Mouse (Mus musculus): ENCODE measurements around the gene Sag.
A peak's percentile ranks its signal among the peaks of the same experiment; 100 is the strongest.
"Not testable (repeated sequence)": the region's sequence is repeated elsewhere in the genome, so short reads cannot be mapped to it uniquely, and the experiment has no call there.

Gene Sag

DNA sequence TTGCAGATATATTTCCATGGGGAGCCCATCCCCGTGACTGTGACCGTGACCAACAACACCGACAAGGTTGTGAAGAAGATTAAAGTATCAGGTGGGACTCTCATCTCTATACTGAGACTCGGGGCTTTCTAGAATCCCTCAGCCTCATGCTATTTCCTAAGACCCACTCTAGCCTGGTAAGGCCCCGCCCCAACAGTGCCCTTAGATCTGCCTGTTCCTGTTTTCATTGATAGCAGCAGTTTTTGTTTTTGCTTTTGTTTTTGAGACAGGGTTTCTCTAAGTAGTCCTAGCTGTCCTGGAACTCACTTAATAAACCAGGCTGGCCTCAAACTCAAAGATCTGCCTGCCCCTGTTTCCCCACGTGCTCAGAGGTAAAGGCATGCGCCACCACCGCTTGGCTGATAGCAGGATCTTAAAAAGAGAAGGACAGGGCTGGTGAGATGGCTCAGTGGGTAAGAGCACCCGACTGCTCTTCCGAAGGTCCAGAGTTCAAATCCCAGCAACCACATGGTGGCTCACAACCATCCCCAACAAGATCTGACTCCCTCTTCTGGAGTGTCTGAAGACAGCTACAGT lies 21.0 kb downstream of the Sag start:
- no peak for DNase-seq (ENCODE audit: low read depth, low spot score)

GRCm38 (mm10) chr1:87825281-87825680 lies 21.8 kb downstream of the Sag start:
- peak; percentile 35 for DNase-seq (ENCODE audit: low read depth, low spot score)

DNA sequence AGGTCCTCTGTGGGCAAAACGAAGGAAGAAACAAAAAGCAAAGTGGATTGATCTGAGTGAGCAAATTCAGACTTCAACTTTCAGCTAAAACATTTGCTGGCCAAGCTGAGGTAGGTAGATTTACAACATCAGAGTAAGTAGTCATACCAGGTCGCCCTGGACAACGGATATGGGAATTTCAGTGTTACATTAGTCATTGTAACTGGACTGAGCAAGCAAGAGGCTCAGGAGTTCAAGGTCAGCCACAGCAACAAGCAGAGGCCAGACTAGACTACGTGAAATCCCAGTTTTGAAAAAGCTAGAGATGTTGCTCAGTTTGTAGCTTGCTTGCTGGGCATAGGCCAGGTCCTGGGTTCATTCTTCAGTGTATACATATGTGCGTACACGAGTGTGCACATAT lies 22.5 kb downstream of the Sag start:
- no peak for DNase-seq (ENCODE audit: low read depth, low spot score)

GRCm38 (mm10) chr1:87826474-87826873 lies 23.0 kb downstream of the Sag start:
- no peak for DNase-seq (ENCODE audit: low read depth, low spot score)

DNA sequence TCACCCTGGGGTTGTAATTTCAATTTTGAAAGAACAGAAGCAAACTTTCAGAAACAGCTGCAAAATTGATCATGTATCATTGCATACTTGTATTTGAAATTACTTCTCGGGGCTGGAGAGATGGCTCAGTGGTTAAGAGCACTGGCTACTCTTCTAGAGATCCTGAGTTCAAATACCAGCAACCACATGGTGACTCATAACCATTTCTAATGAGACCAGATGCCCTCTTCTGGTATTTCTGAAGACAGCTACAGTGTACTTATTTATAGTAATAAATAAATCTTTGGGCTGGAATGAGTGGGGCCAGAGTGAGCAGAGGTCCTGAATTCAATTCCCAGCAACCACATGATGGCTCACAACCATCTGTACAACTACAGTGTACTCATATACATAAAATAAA lies 24.0 kb downstream of the Sag start:
- DNase-seq (ENCODE audit: low read depth, low spot score): not testable (repeated sequence)

DNA sequence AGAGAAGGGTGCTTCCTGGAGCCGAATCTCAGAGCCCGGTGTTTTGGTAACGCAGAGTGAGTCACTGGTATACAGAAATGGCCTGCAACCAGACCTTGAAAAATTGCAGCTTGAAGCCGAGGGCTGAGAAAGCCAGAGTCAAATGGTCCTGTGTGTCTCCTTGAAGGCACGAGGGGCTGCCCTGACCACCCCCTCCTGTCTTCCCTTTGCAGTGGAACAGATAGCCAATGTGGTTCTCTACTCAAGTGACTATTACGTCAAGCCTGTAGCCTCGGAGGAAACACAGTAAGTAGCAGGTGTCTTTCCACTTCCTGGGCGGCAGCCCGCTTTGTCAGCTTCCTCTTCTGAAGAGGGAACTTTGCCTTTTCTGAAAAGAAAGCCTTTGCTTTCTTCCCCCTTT lies 24.7 kb downstream of the Sag start:
- no peak for DNase-seq (ENCODE audit: low read depth, low spot score)

- DNase-seq (ENCODE audit: low read depth, low spot score): no peak
These were observed 25.6 kb downstream of the Sag start for GRCm38 (mm10) chr1:87828926-87829580.

GRCm38 (mm10) chr1:87829621-87830211 lies 26.2 kb downstream of the Sag start:
- no peak for DNase-seq (ENCODE audit: low read depth, low spot score)

GRCm38 (mm10) chr1:87836453-87836852 lies 33.0 kb downstream of the Sag start:
- no peak for DNase-seq (ENCODE audit: low read depth, low spot score)

- no peak for DNase-seq (ENCODE audit: low read depth, low spot score)
These were observed 33.5 kb downstream of the Sag start for GRCm38 (mm10) chr1:87837018-87837417.

GRCm38 (mm10) chr1:87840411-87841208 lies 37.1 kb downstream of the Sag start:
- DNase-seq (ENCODE audit: low read depth, low spot score): no peak

GRCm38 (mm10) chr1:87846801-87847474 lies 43.5 kb downstream of the Sag start:
- no peak for DNase-seq (ENCODE audit: low read depth, low spot score)

DNA sequence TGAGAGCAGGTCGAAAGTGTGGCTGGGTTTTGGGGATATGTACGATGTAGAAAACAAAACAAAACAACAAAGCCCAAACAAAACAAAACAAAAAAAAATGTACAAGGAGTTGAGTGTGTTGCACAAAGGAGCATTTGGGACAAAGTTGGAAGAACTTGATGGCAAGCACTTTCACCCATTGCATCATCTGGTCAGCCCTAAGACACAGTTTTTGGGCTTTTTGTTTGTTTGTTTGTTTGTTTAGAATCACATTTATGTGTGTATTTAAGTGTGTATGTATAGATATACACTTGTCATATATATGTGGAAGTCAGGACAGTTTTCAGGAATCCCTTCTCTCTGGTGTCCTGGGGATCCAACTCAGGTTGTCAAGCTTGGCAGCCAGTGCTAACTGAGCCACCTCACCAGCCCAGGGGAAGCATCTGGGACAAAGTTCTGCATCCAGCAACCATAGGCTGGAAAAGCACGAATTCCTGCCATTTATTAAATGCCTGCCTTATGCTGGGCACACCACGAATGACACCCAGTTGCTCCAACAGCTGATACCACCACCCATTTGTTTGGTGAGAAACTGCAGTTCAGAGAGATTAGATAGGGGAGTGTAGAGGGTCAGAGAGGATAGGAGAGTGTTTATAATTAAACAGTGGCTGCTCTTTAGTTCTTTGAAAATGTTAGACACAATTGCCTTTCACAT lies 44.1 kb downstream of the Sag start:
- DNase-seq (ENCODE audit: low read depth, low spot score): no peak

- no peak for DNase-seq (ENCODE audit: low read depth, low spot score)
These were observed 44.9 kb downstream of the Sag start for GRCm38 (mm10) chr1:87848237-87848996.

DNA sequence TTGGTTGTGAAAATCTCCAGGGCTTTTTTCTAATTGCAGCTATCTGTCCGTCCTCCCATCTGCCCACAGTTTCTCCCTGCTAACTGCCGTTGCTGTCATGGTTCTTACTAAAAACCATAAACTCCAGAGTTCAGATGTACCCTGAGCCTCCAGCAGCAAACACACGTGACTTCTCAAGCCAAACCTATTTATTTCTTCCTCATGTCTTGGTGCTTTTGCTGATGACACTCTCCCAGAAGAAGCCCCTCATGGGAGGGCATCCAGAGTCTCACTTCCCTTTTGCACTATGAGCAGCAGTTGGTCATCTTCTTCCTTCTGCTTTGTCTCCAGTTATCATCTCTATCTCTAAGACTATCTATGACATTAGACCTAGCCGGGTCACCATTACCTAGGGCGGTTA lies 45.8 kb downstream of the Sag start:
- DNase-seq (ENCODE audit: low read depth, low spot score): no peak

- DNase-seq (ENCODE audit: low read depth, low spot score): no peak
These were observed 47.9 kb downstream of the Sag start for GRCm38 (mm10) chr1:87851344-87851743.

- no peak for DNase-seq (ENCODE audit: low read depth, low spot score)
These were observed 48.8 kb downstream of the Sag start for GRCm38 (mm10) chr1:87852081-87852790.

DNA sequence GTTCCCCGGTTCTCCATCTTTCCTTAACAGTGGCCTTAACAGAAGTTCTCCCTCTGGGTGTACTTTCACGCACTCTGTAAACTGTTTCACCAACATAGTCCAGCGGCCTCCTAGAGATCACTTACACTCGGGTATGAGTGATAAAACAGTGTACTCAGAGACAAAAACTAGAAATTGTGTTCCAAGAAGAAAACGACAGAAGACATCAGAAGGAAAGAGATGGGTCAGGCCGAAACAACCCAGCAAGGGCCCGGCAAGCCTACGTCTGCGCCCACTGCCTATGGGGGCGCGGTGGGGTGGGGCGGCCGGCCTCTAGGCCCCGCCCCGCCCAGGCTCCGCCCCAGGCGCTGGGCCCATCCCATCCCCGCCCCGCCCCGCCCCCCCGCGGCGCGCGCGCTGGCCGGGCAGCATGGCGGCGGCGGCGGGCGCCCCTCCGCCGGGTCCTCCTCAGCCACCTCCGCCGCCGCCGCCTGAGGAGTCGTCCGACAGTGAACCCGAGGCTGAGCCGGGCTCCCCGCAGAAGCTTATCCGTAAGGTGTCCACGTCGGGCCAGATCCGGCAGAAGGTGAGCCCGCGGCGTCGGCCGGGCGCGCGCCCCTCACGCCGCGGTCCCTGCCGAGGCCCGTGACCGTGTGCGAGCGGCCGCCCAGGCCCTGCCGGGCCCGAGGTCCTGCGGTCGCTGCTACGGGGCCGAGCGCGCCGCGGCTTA lies 49.6 kb downstream of the Sag start, which contains the start of gene Dgkd:
Gene Dgkd (plus strand): TSS at position 396 of the 709 bp plus-strand sequence.
- DNase-seq (ENCODE audit: low read depth, low spot score): peak; percentile 68
